Mouse (Mus musculus) erythroblast, embryonic 14.5 days (primary cell): ENCODE measurements at regions not wholly inside any gene's neighbourhood (a gene's known extent, or its start where the extent isn't known, plus 50 kb on each side); places are given as distances from the start of the nearest gene placed in this dataset.

Source experiments
- H3K27me3 ChIP-seq: 2 replicates; pipeline ENCODE4 v1.6.1; 2012; ENCODE audit warnings: inconsistent platforms; ENCODE audit not compliant: control insufficient read depth
- H3K36me3 ChIP-seq: 2 replicates; pipeline ENCODE4 v1.6.1; 2012; ENCODE audit warnings: mild to moderate bottlenecking, inconsistent platforms; ENCODE audit not compliant: control insufficient read depth
- H3K4me1 ChIP-seq: 2 replicates; pipeline ENCODE4 v1.6.1; 2012; ENCODE audit warnings: inconsistent platforms; ENCODE audit not compliant: control insufficient read depth
- H3K4me3 ChIP-seq: replicated peaks from 2 replicates; pipeline ENCODE3; 2012; ENCODE audit warnings: moderate library complexity, mild to moderate bottlenecking, inconsistent platforms
- H3K9me3 ChIP-seq: 2 replicates; pipeline ENCODE4 v1.6.1; 2012; ENCODE audit warnings: low read length, inconsistent platforms, mixed read lengths; ENCODE audit not compliant: control insufficient read depth
- GATA1 ChIP-seq: IDR thresholded peaks from 2 replicates; pipeline ENCODE4 v1.6.1; 2012; ENCODE audit warnings: low read length, inconsistent platforms, mixed read lengths
- TAL1 ChIP-seq: IDR thresholded peaks from 3 replicates; pipeline ENCODE4 v1.6.1; 2012; ENCODE audit warnings: low read length, inconsistent platforms, mixed read lengths

DNA sequence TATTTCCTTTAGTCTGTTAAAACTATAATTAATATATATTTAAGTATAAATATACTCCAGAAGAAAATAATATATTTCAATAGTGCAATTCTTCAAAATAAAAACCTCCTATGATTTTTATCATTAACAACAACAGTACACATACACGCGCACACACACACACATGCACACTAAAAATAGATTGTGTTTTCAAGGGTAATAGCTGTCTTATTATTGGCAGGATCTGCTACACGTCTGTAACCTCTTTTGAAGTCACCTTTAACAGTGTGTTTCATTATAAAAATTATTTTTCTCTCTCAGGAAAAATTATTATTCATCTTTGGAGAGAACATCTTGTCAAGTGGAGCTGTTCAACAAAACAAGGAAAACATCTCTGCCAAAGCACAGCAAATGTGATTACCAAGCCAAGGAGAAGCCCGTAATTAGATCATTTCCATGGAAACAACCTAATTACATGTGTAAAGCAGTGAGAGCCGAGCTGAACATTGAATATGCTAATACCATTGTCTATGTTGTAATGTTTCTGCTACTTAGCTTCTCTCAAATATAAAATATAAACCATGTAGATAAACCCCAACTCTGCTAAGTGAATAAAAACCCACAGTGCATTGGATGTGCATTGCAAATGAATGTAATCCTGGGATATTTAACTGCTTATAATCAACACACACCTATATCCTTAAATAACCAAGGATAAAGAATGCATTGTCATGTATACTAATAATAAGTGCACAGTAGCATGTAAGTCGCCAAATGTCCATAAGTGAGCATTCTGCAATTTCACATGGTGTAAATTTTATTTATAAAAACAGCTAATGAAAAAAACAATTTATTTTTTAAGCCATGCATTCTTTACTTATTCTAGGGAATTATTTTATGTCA is 719.4 kb upstream of the Tbl1xr1 start:
- Histone ChIP-seq H3K4me3 (no peak overlapping the region), H3K4me1 (no peaks in the 10 kb centered on the region), H3K27me3 (no peaks in the 10 kb centered on the region), H3K36me3 (no peaks in the 10 kb centered on the region), H3K9me3 (peaks cover 4% of the 10 kb centered on the region; the same call in 1 of the 2 replicates)
- TF ChIP-seq GATA1 (no peak), TAL1 (no peak)

- peaks cover 4% of the 10 kb centered on the region; the same call in 1 of the 2 replicates for H3K9me3 ChIP-seq
- H3K4me3 ChIP-seq = no peak overlapping the region
- no peak for TF ChIP-seq TAL1
- no peak for TF ChIP-seq GATA1
- H3K27me3 ChIP-seq = no peaks in the 10 kb centered on the region
- no peaks in the 10 kb centered on the region for H3K36me3 ChIP-seq
- no peaks in the 10 kb centered on the region for H3K4me1 ChIP-seq
These were observed 718.4 kb upstream of the Tbl1xr1 start for GRCm38 (mm10) chr3:21358068-21358467.

GRCm38 (mm10) chr3:21361069-21361468 is 715.4 kb upstream of the Tbl1xr1 start:
- H3K27me3 ChIP-seq = no peaks in the 10 kb centered on the region
- no peak overlapping the region for H3K4me3 ChIP-seq
- no peaks in the 10 kb centered on the region for H3K4me1 ChIP-seq
- no peaks in the 10 kb centered on the region for H3K36me3 ChIP-seq
- peaks cover 4% of the 10 kb centered on the region; the same call in 1 of the 2 replicates for H3K9me3 ChIP-seq
- TF ChIP-seq GATA1 = no peak
- TF ChIP-seq TAL1 = no peak

- no peaks in the 10 kb centered on the region for H3K27me3 ChIP-seq
- no peaks in the 10 kb centered on the region for H3K36me3 ChIP-seq
- H3K4me1 ChIP-seq = no peaks in the 10 kb centered on the region
- no peaks in the 10 kb centered on the region for H3K9me3 ChIP-seq
- no peak overlapping the region for H3K4me3 ChIP-seq
- TF ChIP-seq TAL1 (no peak), GATA1 (no peak)
These were observed 696.6 kb upstream of the Tbl1xr1 start for GRCm38 (mm10) chr3:21379816-21380215.

DNA sequence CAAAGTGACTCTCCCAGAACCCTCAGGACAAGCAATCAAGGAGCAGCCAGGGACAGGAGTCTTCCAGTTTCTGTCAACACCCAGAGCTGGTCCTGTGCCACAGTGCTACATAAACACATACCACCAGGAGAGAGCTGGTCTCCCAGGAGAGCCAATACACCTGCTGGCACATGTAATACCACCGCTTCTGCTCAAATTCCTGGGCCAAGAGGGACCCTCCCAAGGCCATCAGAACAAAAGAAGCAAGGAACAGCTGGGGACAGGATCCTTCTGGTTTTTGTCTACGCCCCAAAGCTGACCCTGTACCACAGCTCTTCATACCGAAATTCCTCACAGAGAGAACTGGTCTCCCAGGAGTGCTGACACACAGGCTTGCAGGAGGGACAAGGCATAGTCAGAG is 695.4 kb upstream of the Tbl1xr1 start:
- no peaks in the 10 kb centered on the region for H3K4me1 ChIP-seq
- no peak overlapping the region for H3K4me3 ChIP-seq
- no peak for TF ChIP-seq TAL1
- TF ChIP-seq GATA1 = no peak

DNA sequence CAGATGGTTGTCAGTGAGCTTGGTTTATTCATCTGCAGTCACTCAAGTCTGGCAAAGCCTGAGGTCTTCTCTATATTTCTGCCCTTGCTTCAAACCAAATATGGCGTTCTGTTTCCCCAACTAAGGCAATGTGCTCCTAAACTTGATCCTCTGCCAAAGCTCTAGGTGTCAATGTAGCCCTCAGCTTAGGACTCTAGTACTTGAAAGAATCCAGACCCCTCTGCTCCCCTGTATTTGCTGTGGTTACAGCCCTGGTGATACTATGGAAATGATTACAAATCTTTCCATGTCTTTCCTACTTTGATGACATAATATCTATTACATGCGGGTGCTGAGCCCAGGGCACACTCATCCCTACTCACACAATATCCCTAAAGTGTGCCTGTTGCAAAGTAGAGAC is 672.9 kb upstream of the Tbl1xr1 start:
- Histone ChIP-seq H3K4me1 (no peaks in the 10 kb centered on the region), H3K36me3 (no peaks in the 10 kb centered on the region), H3K27me3 (no peaks in the 10 kb centered on the region), H3K4me3 (no peak overlapping the region), H3K9me3 (no peaks in the 10 kb centered on the region)
- TF ChIP-seq GATA1 (no peak), TAL1 (no peak)

More for the DNA sequence above, 695.4 kb upstream of the Tbl1xr1 start:
- Histone ChIP-seq H3K9me3 (no peaks in the 10 kb centered on the region), H3K36me3 (no peaks in the 10 kb centered on the region), H3K27me3 (no peaks in the 10 kb centered on the region)

- Histone ChIP-seq H3K4me3 (no peak overlapping the region), H3K9me3 (no peaks in the 10 kb centered on the region), H3K4me1 (no peaks in the 10 kb centered on the region), H3K27me3 (no peaks in the 10 kb centered on the region), H3K36me3 (no peaks in the 10 kb centered on the region)
- TF ChIP-seq GATA1 (no peak), TAL1 (no peak)
These were observed 672.4 kb upstream of the Tbl1xr1 start for GRCm38 (mm10) chr3:21404058-21404457.

DNA sequence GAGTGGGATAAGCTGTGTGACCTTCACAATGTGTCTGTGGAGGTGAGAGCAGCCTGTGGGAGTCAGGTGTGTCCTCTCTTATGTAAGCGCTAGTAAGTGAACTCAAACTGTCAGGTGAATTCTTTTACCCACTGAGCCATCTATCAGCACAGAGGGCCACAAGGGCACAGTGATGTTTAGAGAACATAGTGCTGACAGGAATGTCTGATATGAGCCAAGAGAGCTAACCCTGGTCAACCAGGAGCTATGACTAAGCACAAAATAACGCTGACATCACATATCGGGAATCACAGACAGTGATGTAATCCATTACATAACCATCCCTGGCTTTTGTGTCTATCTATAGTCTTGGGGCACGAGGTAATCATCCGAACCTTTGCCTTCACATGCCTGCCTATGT is 669.4 kb upstream of the Tbl1xr1 start:
- no peaks in the 10 kb centered on the region for H3K4me1 ChIP-seq
- no peaks in the 10 kb centered on the region for H3K27me3 ChIP-seq
- no peak overlapping the region for H3K4me3 ChIP-seq
- H3K9me3 ChIP-seq = no peaks in the 10 kb centered on the region
- TF ChIP-seq TAL1 (no peak), GATA1 (no peak)
- H3K36me3 ChIP-seq = no peaks in the 10 kb centered on the region

GRCm38 (mm10) chr3:21412010-21412409 is 664.4 kb upstream of the Tbl1xr1 start:
- TF ChIP-seq TAL1 = no peak
- no peak for TF ChIP-seq GATA1
- Histone ChIP-seq H3K36me3 (no peaks in the 10 kb centered on the region), H3K27me3 (no peaks in the 10 kb centered on the region), H3K9me3 (no peaks in the 10 kb centered on the region), H3K4me3 (no peak overlapping the region), H3K4me1 (no peaks in the 10 kb centered on the region)
